Mouse (Mus musculus): Measurements from ENCODE around the gene Ehbp1. TPM values are rescaled to one million over a fixed set of nuclear protein-coding genes. Genes with fewer than 3 reads are reported as not detected.

The Ehbp1 gene
- total RNA-seq, 2 experiments from 2014 or later: 15.1 to 17.4 TPM

DNA sequence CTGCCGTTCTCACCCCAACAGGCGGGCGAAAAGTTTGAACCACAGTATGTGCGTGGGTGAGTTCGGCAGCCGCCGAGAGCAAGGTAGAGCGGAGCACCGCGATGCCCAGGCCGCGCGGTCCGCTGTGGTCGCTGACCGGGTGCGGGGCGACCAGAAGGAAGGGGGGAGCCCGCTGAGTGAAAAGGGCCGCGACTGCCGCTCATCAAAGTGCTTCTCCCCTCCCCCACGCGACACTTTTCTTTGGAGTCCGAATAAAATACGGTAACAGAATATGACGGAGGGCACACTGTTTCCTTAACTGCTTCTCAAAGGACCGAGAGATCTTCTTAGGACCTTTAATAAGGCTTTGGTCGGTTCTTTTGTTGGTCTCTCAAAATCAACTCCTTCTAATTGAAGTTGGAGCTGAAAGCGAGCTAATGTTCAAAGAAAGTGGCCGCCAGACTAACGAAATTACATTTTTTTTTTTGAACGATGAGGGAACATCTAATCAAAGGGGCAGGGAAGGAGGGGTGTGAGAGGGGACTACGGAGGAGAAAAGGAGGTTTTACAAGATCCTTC lies 339.2 kb downstream of the Ehbp1 start, which contains the start of gene Otx1:
TSS of gene Otx1 (minus strand) at position 115 of the 558 bp plus-strand sequence.
- DNase-seq (ENCODE audit: low spot score in 2 of 2): peak in 1 of 2 experiments; percentile 33

DNA sequence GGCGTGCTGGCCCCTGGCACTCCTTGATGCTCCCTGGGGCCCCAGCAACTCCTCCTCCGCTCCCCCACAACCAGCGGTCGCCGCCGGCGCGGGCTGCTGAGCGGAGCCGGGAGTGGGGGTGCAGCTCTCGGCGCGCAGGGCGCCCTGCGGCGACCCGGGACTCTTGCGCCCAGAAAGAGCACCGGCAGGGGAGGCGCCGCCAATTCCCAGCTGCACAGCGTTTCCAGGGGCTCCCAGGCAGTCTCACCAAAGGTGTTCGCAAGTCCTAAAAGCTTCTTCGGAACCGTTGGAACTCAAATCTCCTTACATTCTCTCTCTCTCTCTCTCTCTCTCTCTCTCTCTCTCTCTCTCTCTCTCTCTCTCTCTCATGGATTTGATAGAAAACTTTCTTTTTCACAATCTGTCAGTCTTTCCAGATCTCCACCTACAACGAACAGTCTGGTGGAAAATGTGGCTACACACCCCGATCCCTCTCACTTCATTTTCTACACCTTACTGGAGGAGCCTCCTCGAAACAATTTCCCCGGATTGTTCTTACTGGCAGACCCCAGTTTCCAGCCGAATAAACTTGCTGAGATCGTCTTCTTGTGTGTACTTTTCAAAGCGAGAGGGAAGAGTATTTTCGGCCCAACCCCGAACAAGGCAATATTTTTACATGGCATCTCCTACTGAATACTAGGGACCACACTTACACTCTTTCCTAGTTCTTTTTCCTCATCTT lies 339.9 kb downstream of the Ehbp1 start:
- DNase-seq (ENCODE audit: low spot score in 2 of 2): peak in 1 of 2 experiments; percentile 27

DNA sequence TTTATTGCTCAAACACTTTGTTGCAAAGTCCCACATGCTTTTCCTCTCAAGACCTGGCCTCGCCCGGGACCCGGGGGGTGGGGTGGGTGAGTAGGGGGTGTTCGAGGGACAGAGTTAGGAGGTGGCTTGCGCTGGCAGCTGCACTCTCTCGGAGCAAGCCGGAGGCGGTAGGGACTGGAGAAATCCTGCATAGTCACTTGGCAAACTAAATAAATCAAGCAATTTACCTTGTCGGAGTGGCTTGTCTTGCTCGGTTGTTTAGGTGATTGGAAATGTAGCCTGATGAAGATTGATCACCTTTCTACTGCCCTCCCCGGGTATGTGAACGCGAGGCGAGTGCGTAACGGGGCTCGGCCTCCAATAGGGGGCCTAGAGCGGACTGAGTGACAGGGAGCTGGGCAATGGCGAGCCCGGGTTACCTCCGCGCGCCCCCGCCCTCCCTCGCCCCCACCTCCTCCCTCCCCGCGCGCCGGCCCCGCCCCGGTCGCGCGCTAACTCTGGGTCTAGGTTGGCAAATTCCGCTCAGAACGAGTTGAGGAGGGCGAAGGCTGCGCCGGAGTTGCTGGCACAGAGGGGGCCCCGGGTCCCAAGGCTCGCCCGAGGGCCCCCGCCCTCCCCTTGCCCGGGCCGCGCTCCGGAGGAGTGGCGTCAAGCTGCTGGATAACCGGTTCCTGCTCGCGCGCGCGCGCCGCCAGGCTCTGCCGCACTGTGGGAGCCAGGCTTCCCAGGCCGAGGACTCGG lies 340.6 kb downstream of the Ehbp1 start:
- DNase-seq (ENCODE audit: low spot score in 2 of 2): peak in 1 of 2 experiments; percentile 26

DNA sequence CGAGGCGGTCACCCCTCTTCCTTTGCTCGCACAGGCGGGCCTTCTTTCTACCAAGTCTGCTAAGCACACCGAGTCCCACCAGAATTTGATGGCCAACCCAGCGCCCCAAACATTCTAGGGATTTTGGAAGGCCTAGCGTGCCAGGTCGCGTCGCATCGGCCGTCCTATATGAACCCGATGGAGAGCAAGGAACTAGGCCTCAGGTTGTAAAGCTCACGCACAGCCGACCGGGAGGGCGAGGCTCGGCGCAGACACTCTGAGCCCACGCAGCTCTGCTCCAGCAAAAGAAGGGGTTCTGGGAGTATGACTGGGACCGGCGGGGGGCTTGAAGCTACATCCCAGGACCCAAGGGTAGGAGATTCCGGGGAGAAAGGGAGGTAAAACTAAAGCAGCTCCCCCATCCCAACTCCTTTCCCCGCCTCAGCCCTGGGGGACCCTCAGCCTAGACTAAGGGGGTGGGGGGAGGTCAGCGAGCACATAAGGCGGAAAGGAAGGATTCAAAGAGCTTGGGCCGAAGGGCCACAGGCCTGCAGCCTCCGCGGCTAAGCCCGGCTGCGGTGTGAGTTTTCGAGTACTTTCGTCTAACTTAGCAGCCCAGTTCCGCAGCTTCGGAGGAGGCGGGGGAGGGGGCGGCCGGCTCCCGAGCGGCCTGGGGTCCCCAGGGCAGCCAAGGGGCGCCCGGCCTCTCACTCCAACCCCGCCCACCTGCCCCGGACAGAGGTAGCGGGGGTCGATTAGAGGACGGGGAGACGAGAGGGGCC lies 341.6 kb downstream of the Ehbp1 start:
- no peak for DNase-seq (ENCODE audit: low spot score in 2 of 2)

DNA sequence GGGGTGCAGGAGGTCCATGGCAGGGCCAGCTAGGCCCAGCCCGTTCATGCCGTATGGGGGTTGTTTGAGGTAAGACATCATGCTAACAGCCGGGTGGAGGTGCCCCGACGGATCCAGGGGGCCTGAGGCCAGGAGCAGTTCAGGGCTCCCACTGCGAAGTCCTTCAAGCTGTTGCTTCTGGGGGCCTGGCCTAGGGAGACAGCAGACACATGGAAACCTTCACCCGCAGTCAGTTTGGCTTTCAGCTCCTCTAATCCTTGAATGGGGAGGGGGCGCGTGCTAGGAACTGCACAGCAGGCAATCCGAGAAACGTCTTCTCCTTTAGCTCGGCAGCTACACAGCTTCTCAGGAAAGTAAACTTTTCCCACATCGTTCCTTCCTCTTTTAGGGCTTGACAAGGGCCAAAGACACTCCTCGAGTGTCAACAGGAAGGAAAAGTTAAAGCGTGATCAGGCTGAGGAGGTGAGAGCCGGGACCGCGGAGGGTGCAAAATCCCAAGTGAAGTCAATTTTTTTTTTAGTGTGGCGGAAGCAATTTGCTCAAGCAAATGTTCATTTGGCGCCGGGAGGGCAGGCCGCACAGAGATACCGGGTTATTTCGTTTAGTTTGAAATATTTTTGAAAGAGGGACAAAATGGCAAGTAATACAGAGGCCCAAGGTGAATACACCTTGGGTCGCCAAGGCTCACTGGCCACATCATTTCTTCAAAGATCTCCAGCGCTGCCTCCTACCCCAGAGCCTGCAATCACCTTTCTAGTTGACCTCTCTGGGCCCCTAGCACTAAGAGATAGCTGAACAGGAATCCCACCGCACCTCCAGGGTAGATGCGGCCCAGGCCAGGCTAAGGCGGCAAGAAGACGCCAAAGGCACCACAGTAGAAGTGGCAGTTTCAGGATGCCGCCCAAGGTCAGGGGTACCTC lies 342.4 kb downstream of the Ehbp1 start:
- DNase-seq (ENCODE audit: low spot score in 2 of 2): no peak

DNA sequence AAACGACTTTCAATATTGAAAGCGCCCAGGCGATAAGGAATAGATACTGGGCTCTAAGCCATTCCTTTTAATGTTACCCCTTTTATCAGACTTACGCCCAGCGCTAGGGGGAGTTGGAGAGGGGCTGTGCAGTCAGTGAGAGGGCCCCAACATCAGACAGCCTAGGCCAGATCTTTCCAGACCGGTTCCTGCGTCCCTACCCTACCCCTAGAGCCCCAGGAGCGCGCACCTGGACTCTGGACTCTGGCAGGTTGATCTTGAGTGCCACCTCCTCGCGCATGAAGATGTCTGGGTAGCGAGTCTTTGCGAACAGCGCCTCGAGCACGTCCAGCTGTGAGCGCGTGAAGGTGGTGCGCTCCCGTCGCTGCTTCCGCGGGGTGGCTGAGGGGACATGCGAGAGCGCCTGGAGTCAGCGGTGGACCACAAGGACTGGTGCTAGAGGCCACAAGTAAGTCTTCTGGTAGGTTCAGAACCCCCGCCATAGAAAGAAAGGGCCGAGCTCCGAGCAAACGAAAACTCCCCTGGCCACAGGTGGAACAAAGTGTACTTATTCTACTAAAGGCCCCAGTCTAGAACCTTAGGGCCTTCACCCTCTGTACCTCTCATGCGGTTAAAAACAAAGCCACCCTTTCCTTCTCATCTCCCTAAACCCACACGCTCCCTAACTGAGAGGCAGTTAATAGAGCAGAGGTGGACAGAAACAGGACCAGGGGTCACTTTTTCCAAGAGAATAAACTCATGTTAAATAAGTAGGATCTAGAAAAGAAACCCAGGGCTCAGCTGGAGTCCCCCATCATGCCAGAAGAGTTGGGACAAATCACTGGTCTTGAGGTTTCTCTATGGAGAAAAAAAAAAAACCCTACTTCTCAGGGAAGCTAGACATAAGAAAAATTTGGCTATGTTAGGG lies 343.7 kb downstream of the Ehbp1 start:
- no peak for DNase-seq (ENCODE audit: low spot score in 2 of 2)

DNA sequence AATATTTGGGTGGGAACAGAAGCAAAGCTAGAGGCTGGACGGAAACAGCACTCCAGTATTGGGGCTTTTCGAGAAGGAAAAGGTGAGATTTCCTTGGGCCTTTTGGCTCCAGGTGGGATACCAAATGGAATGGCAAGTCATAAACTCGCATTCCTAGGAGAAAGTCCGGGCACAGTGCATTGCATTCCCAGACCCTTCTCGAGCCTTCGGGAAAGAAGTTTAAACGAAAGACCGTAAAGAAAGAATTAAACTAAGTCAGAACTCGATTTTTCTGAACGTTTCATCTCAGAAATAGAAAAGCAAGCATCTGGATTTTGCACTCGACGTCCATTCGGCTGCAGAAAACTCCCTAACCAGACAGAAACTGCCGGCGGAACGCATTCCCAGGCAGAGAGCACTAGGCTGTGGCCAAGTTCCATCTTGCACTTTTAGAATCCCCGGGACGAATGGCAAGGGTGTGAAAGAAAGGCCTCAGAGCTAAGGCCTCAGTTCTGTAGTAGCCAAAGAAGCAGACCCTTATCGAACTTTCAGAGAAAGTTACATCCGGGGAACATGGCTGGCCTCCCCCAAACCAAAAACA lies 344.4 kb downstream of the Ehbp1 start:
- no peak for DNase-seq (ENCODE audit: low spot score in 2 of 2)

DNA sequence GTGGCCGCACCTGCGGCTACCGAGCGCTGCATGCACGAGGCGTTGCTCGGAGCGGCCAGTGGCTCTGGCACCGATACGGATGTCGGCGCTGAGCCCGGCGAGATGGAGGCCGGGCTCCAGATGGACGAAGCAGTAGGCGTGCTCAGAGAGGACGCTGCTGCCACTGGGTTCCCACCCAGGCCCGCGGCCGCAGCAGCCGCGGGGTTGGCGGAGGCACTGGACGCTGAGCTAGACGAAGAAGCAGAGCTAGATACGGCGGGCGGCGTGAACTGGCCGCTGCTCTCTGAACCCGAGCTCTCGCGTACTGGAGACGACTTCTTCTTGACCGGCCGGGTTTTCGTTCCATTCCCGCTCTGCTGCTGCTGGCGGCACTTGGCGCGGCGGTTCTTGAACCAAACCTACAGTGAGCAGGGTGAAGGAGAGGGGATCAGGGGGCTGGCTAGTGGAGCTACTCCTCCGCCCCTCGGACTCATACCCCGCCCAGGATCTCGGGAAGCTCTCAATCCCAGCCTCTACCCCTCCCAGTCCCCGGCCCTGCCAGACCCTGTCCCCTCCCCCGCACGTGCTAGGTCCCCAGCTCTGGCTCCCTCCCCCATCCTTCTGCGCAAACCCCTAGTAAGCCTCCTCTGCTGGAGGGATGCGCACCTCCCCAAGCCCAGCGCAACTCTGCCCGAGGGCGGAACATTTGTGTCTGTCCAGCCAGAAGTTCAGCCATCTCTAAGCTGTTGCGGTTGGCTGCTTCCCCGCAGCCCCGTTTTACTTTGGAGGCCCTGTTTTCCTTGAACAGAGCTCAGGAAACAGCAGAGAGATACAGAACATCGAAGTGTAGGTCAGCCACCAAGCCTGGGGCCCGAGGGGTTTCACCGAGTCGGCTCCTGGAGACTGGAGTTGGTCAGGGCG lies 345.2 kb downstream of the Ehbp1 start:
- DNase-seq (ENCODE audit: low spot score in 2 of 2): peak in 1 of 2 experiments; percentile 21

DNA sequence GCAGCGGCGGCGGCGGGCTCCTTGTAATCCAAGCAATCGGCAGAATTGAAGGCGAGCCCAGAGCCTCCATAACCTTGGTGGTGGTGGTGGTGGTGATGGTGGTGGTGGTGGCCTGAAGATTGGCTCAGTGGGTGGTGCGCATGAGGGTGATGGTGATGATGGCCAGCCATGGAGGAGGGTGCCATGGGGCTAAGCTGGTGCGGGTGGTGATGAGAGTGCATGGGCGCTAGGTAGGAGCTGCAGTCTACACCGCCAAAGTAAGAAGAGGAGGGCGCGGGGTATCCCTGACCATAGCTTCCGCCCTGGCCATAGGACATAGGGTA lies 345.8 kb downstream of the Ehbp1 start:
- DNase-seq (ENCODE audit: low spot score in 2 of 2): no peak

DNA sequence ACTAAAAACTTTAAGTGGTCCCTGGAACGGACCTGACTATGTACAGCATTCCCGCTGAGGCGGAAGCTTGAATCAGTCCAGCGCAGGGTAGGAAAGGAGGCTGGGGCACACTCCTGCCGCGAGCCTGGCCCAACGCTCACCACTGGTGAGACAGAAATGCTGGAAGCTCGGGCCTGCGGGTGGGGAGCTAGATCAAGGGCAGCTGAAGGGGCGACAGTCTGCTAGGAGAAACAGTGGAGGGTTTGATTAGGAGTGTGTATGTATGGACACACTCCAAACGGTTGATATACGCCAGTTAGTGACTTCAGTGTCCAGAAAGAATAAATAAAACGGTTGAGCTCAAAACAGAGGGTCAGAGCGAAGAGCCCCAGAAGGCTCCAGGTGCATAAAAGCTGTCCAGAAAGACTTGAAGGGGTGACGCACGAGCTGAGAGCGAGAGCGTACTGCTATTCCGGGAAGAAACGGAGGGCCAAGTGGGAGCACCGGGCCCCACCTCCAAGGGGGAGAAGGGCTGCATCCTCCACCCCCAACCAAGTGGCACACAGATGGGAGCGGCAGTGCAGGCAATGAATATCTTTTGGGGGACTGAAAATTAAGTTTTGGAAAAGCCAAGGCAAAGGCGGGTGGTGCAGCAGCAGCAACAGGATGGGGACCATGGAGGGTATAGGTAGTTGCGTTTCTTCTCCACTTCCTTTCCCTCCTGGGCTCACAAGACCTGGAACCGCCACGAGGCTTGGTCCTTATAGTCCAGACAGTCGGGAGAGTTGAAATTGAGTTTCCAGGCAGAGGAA lies 346.4 kb downstream of the Ehbp1 start:
- no peak for DNase-seq (ENCODE audit: low spot score in 2 of 2)

DNA sequence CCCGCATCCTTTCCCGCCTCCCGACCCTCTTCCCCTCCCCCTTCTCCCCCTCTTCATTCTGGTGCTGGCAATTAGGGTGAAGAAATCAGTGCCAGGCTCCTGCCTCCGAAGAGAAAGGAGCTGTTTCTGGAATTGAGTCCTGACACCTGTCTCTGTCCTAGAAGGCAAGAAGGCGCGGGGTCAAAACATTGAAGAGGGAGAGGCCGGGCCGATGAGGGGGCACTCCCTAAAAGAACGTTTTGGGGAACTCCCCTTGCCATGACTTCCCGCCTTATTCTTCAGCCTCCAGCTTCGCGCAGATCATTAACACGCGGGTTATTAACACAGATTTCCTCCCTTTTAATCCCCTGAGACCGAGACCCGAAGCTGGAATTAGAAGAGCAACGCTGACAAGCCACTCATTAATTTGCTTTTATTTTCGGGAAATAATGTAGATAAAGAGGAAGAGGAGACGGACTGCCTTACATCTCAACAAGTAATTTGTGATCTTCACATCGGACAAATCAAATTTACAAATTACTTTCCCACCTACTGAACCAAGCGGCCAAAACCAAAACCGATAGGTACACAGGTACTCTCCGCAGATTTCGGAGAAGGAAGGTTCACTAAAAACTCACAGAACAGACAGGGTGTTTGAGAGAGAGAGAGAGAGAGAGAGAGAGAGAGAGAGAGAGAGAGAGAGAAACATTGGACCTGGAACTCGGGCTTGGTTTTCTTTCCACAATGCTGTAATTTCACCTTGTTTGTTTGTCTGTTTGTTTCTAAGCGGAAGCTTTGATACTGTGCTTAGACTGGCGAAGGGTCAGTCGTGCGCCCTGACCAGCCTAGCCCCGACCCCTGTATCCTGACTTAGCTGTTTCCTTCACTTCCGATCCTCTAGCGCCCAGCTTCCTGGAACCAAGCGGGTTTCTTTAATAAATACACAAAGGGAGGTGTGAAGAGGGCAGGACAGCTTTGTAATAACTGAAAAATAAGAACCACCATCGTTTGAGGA lies 347.4 kb downstream of the Ehbp1 start:
- DNase-seq (ENCODE audit: low spot score in 2 of 2): no peak

DNA sequence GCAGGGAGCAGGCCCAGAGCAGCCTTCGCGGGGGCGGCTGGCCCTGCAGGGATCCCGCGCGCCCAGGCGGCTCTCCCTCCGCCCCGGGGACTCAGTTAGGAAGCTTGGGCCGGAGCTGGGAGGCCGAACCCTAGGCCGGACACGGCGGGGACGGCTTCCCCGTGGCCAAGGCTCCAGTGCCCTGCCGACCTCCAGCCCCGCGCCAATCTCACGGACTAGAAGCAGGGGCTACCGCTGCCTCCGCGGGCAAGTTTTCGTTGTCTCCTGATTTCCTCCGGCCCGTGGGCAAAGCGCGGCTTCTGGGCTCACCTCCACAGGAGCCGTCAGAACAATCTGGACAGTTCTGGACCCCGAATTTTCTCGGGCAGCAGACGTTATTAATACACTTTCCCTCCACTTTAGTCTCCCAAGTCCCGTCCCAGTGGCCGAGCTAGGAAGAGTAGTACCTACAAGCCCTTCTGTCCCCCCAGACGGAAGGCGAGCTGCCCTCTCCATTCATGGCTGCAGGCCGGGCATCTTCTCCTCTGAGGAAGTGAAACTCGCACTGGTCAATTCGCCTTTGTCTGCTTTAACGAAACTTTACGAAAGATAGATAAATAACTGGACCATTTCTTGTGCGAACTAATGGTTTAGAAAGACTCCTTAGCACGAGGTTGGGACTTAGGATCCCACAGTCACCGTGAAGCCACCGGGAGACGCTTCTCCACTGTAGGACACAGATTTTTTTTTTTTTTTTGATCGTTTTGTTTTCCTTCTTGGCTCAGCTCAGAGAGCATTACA lies 348.3 kb downstream of the Ehbp1 start:
- DNase-seq (ENCODE audit: low spot score in 2 of 2): peak in 1 of 2 experiments; percentile 33

DNA sequence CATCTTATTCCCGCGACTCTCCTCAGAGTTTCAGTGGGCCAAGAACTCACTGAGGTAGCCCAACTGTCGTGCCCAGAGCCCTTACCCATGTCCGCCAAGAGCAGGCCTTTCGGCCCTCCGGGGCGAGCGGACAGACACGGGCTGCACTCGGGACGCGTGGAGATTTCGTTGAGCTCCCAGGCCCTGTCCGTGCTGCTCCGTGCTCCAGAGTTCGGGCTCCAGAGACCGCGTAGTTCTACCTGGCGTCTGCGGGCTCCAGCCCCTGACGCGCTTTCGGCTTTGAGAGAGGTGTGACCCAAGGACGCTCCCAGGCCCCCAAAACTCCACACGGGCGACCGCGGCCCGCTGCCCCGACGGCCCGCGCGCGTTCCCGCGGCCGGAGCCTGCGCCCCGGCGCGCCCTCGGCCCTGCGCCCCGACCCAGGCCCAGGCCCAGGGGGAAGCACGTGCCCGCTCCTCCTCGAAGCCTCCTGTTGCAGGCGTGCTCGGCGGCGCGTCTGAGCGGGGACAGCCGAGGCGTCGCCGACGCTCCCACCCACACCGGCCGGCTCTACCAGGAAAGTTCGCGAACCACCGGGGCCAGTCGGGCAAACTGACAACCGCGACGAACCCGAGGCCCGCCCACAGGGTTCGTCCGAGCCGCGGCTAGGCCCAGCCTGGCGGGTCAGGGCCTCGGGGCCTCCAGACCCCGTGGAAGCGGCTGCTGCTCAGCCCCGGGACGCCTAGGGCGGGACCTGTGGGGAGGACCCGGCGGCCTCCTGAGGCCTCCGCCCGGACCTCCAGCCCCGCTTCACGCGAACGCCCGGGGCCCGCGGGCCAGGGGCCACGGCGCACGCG lies 349.1 kb downstream of the Ehbp1 start:
- DNase-seq (ENCODE audit: low spot score in 2 of 2): peak in 1 of 2 experiments; percentile 23

DNA sequence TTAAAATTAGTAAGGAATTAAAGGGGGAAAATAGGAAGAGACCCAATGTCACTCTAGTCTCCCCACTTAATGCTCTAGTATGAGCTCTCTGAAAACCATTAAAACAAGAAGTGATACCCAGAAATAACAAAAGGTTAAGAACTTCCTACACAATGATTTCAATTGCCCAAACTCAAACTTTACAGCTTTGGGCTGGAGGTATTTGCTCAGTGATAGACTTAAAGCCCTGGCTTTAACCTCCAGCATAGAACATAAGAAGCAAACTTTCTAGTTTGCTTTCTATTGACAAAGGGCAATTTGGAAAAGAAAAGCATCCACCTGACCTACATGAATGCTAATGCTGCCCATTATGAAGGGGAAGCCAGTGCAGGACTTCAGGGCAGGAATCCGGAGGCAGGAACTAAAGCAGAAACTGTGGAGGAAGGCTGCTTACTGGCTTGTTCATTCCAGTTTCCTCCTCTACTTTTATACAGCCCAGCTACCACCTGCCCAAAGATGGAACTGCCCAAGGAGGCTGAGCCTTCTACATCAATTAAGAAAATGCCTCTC lies 353.6 kb downstream of the Ehbp1 start:
- DNase-seq (ENCODE audit: low spot score in 2 of 2): no peak

All from adrenal gland, adult 18-20 months (tissue).